Mouse (Mus musculus) midbrain, embryonic 12.5 days (tissue): ENCODE measurements at regions not wholly inside any gene's neighbourhood (a gene's known extent, or its start where the extent isn't known, plus 50 kb on each side); places are given as distances from the start of the nearest gene placed in this dataset.

Experiments used
- ATAC-seq: fragments of 200-750 bp; cut with Nextera tagmentation; 2 replicates; pipeline ENCODE4 v1.8.0; 2017; ENCODE audit warnings: low read depth, moderate TSS enrichment, moderate library complexity; ENCODE audit not compliant: low FRiP score
- H3K27ac ChIP-seq: fragments of 300-500 bp; sonication (generic); replicated peaks from 2 replicates; pipeline ENCODE4 v1.5.1; 2016; ENCODE audit warnings: mild to moderate bottlenecking
- H3K27me3 ChIP-seq: fragments of 300-500 bp; sonication (generic); 2 replicates; pipeline ENCODE4 v1.6.1; 2016; ENCODE audit warnings: mild to moderate bottlenecking
- H3K36me3 ChIP-seq: fragments of 300-500 bp; sonication (generic); 2 replicates; pipeline ENCODE4 v1.6.1; 2016
- H3K4me1 ChIP-seq: fragments of 300-500 bp; sonication (generic); 2 replicates; pipeline ENCODE4 v1.6.1; 2016
- H3K4me2 ChIP-seq: fragments of 300-500 bp; sonication (generic); replicated peaks from 2 replicates; pipeline ENCODE4 v1.6.1; 2016; ENCODE audit warnings: mild to moderate bottlenecking, moderate library complexity
- H3K4me3 ChIP-seq: fragments of 300-500 bp; sonication (generic); 2 replicates; pipeline ENCODE4 v1.5.1; 2016; ENCODE audit warnings: mild to moderate bottlenecking
- H3K9ac ChIP-seq: fragments of 300-500 bp; sonication (generic); replicated peaks from 2 replicates; pipeline ENCODE4 v1.6.1; 2016; ENCODE audit warnings: mild to moderate bottlenecking, moderate library complexity
- H3K9me3 ChIP-seq: fragments of 300-500 bp; sonication (generic); 2 replicates; pipeline ENCODE4 v1.6.1; 2016; ENCODE audit warnings: mild to moderate bottlenecking
- WGBS: fragments of 180-500 bp; shearing (Covaris S2); methylation state at CpG from one replicate; pipeline ENCODE4 v1.1.7; 2016; 5-methylcytosine and 5-hydroxymethylcytosine counted together

DNA sequence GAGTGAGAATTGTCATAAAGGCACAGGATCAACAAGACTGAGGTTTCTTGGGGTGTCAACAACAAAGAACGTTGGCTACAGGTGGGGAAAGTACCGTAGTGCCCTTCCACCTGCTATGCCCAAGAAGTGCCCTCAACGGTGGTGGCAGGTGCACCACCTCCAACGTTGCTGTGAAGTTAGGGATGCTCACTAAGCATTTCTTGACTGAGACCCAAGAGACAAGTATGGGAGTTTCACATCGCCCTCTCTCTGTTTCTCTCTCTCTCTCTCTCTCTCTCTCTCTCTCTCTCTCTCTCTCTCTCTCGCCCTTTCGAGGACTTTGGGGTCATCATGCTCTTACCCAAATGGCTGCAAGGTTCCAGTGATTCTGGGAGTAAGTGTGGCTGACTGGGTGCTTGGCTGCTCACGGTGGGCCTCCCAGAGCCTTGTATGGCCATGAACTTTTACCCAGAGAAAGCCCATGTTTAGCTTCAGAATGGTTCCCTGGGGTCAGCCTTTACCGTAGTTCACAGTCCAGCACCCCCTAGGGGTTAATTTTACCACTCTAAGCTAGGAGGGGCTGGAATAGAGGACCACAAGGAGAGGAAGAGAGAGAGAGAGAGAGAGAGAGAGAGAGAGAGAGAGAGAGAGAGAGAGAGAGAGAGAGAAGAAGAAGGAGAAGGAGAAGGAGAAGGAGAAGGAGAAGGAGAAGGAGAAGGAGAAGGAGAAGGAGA, 113.2 kb upstream of the Ccnd2 start:
- Histone ChIP-seq H3K4me3 (no peak overlapping the region), H3K4me2 (no peak overlapping the region), H3K9me3 (no peaks in the 10 kb centered on the region), H3K4me1 (peaks cover 7% of the 10 kb centered on the region), H3K27ac (no peak overlapping the region), H3K27me3 (peaks cover 36% of the 10 kb centered on the region), H3K36me3 (no peaks in the 10 kb centered on the region), H3K9ac (no peak overlapping the region)
- no peak for ATAC-seq
- WGBS: 77% methylated on average over 9 of the region's 9 CpGs

GRCm38 (mm10) chr6:127265901-127266812, 114.2 kb upstream of the Ccnd2 start:
- no peak for ATAC-seq
- H3K27ac ChIP-seq: 0 out of 2 replicates have a peak overlapping the region, but pooled peaks have one; percentile 30
- peaks cover 36% of the 10 kb centered on the region for H3K27me3 ChIP-seq
- H3K4me2 ChIP-seq: peak overlapping the region; percentile 52
- H3K9ac ChIP-seq: peak overlapping the region; percentile 45
- H3K9me3 ChIP-seq: no peaks in the 10 kb centered on the region
- H3K36me3 ChIP-seq: no peaks in the 10 kb centered on the region
- 17% methylated on average over 21 of the region's 21 CpGs for WGBS
- peaks cover 10% of the 10 kb centered on the region for H3K4me1 ChIP-seq
- H3K4me3 ChIP-seq: peak overlapping the region; percentile 33

DNA sequence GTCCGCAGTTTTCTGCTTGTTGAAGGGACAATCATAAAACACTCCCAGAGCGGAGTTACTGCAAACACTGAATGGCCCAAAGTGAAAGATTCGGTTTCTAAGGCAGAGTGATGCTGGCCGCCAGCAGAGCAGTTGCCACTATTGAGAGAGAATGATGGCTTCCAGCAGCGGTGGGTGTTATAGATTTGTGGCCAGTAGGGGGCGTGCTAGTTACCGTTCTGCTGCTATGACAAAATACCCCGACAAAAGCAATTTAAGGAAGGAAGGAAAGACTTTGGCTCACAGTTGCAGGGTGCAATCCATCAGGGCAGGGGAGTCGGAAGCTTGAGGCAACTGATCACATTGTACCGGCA, 114.8 kb upstream of the Ccnd2 start:
- peak overlapping the region; percentile 52 for H3K4me2 ChIP-seq
- H3K27me3 ChIP-seq: peaks cover 36% of the 10 kb centered on the region
- H3K27ac ChIP-seq: 0 out of 2 replicates have a peak overlapping the region, but pooled peaks have one; percentile 30
- H3K4me1 ChIP-seq: peaks cover 10% of the 10 kb centered on the region
- no peak overlapping the region for H3K9ac ChIP-seq
- 44% methylated on average over 10 of the region's 10 CpGs for WGBS
- H3K9me3 ChIP-seq: no peaks in the 10 kb centered on the region
- no peak overlapping the region for H3K4me3 ChIP-seq
- no peak for ATAC-seq
- no peaks in the 10 kb centered on the region for H3K36me3 ChIP-seq

DNA sequence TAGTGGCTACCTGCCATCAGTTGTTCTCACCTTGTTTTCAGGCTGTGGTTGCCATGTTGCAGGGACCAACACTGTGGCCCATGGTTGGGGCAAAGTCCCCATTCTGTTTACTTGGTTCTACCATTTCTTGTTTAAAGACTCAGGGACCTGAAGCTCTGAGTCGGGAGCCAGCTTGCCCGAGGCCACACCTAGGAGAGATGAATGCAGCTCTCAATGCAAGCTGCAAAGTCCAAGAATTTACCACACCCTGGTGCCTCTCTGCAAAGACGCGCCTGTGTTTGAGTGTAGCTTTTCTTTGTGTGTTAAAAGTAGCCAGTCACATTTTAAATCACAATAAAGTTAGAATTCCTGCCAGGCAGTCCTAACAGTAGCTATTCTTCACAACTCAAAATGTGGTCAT, 117.0 kb upstream of the Ccnd2 start:
- ATAC-seq: no peak
- Histone ChIP-seq H3K4me3 (no peak overlapping the region), H3K36me3 (no peaks in the 10 kb centered on the region), H3K9me3 (no peaks in the 10 kb centered on the region), H3K4me2 (no peak overlapping the region), H3K27me3 (peaks cover 36% of the 10 kb centered on the region; the same call in 1 of the 2 replicates), H3K27ac (no peak overlapping the region), H3K4me1 (peaks cover 10% of the 10 kb centered on the region), H3K9ac (no peak overlapping the region)
- 83% methylated on average over 4 of the region's 4 CpGs for WGBS

GRCm38 (mm10) chr6:127269525-127270044, 117.6 kb upstream of the Ccnd2 start:
- H3K9me3 ChIP-seq: no peaks in the 10 kb centered on the region
- peaks cover 10% of the 10 kb centered on the region for H3K4me1 ChIP-seq
- no peak overlapping the region for H3K4me2 ChIP-seq
- WGBS: 77% methylated on average over 7 of the region's 7 CpGs
- no peaks in the 10 kb centered on the region for H3K36me3 ChIP-seq
- no peak overlapping the region for H3K9ac ChIP-seq
- peaks cover 30% of the 10 kb centered on the region; the same call in 1 of the 2 replicates for H3K27me3 ChIP-seq
- no peak overlapping the region for H3K27ac ChIP-seq
- no peak overlapping the region for H3K4me3 ChIP-seq
- no peak for ATAC-seq

DNA sequence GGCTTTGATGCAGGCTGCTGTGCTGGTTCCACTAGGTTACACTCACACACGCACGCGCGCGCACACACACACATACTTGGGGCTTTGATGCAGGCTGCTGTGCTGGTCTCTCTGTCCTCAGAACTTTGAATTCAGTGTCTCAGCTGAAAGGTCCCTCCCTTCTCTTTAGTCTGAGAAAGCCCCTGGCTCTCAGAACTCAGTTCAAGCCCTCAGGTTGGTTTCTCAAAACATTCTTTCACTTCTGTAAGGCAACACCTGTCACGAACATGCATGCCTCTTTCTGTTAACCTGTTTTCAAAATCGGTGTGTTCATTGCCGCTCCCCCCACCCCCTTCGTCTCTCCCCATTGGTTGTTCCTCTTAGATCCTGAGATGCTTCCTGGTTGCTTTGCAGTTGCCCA, 118.8 kb upstream of the Ccnd2 start:
- Histone ChIP-seq H3K4me2 (no peak overlapping the region), H3K4me3 (no peak overlapping the region), H3K9me3 (0 out of 2 replicates have a peak, but pooled peaks cover 3% of the 10 kb centered on the region), H3K27me3 (peaks cover 23% of the 10 kb centered on the region; the same call in 1 of the 2 replicates), H3K27ac (no peak overlapping the region), H3K9ac (no peak overlapping the region), H3K4me1 (peaks cover 10% of the 10 kb centered on the region), H3K36me3 (no peaks in the 10 kb centered on the region)
- 93% methylated on average over 9 of the region's 9 CpGs for WGBS
- ATAC-seq: no peak

DNA sequence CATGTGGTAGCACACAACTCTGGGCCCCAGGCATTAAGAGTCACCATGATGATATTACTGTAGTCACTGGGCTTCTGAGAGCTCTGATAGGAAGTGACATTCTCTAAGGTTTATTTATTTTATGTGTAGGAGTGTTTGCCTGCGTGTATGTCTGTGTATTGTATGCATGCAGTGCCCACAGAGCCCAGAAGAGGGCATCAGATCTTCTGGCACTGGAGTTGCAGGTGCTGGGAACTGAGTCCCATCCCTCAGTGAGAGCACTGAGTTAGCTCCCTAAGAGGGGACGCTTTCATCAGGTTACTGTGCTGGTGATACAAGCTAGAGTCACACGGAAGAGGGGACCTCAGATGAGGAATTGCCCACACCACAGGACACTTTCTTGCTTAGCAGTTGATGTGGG, 119.4 kb upstream of the Ccnd2 start:
- Histone ChIP-seq H3K27ac (no peak overlapping the region), H3K4me3 (no peak overlapping the region), H3K36me3 (no peaks in the 10 kb centered on the region), H3K4me2 (no peak overlapping the region), H3K9me3 (0 out of 2 replicates have a peak, but pooled peaks cover 3% of the 10 kb centered on the region), H3K9ac (no peak overlapping the region), H3K4me1 (peaks cover 6% of the 10 kb centered on the region), H3K27me3 (peaks cover 23% of the 10 kb centered on the region; the same call in 1 of the 2 replicates)
- no peak for ATAC-seq
- WGBS: 95% methylated on average over 3 of the region's 3 CpGs

- Histone ChIP-seq H3K36me3 (no peaks in the 10 kb centered on the region), H3K4me2 (no peak overlapping the region), H3K27me3 (0 out of 2 replicates have a peak, but pooled peaks cover 14% of the 10 kb centered on the region), H3K9ac (no peak overlapping the region), H3K4me3 (no peak overlapping the region), H3K27ac (no peak overlapping the region), H3K9me3 (0 out of 2 replicates have a peak, but pooled peaks cover 3% of the 10 kb centered on the region), H3K4me1 (0 out of 2 replicates have a peak, but pooled peaks cover 4% of the 10 kb centered on the region)
- ATAC-seq: no peak
- 65% methylated on average over 7 of the region's 7 CpGs for WGBS
Measured at GRCm38 (mm10) chr6:127272630-127273029, 120.6 kb upstream of the Ccnd2 start.

- Histone ChIP-seq H3K27ac (no peak overlapping the region), H3K4me1 (0 out of 2 replicates have a peak, but pooled peaks cover 4% of the 10 kb centered on the region), H3K9me3 (peaks cover 13% of the 10 kb centered on the region; the same call in 1 of the 2 replicates), H3K27me3 (no peaks in the 10 kb centered on the region), H3K36me3 (no peaks in the 10 kb centered on the region), H3K4me3 (no peak overlapping the region), H3K9ac (no peak overlapping the region), H3K4me2 (no peak overlapping the region)
- WGBS: 95% methylated on average over 9 of the region's 9 CpGs
- no peak for ATAC-seq
Measured at GRCm38 (mm10) chr6:127274732-127275429, 122.9 kb upstream of the Ccnd2 start.

GRCm38 (mm10) chr6:127275430-127275784, 123.4 kb upstream of the Ccnd2 start:
- Histone ChIP-seq H3K36me3 (no peaks in the 10 kb centered on the region), H3K9ac (no peak overlapping the region), H3K9me3 (peaks cover 13% of the 10 kb centered on the region; the same call in 1 of the 2 replicates), H3K27ac (no peak overlapping the region), H3K4me2 (no peak overlapping the region), H3K27me3 (no peaks in the 10 kb centered on the region), H3K4me1 (0 out of 2 replicates have a peak, but pooled peaks cover 4% of the 10 kb centered on the region), H3K4me3 (no peak overlapping the region)
- 91% methylated on average over 2 of the region's 2 CpGs for WGBS
- no peak for ATAC-seq

DNA sequence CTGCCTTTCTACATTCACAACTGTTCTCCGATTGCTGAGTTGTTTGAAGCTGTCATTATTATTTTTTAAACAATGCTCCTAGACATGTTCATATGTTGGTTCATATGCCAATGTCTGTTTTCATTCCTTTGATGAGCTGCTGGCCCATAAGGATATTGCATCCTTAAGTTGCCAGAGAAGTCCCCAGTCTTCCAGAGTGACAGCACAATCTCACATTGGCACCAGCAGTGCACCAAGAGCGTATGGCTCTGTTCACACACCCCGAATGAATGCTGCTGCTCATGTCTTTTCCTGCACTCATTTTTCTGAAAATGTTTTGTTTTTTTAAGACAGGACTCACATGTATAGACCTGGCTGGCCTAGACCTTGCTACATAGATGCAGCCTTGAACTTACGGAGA, 124.4 kb upstream of the Ccnd2 start:
- H3K9me3 ChIP-seq: peaks cover 13% of the 10 kb centered on the region; the same call in 1 of the 2 replicates
- H3K4me2 ChIP-seq: no peak overlapping the region
- no peaks in the 10 kb centered on the region for H3K36me3 ChIP-seq
- ATAC-seq: no peak
- 95% methylated on average over 4 of the region's 4 CpGs for WGBS
- no peaks in the 10 kb centered on the region for H3K4me1 ChIP-seq
- no peak overlapping the region for H3K9ac ChIP-seq
- H3K27ac ChIP-seq: no peak overlapping the region
- no peak overlapping the region for H3K4me3 ChIP-seq
- H3K27me3 ChIP-seq: no peaks in the 10 kb centered on the region
